8 mouse cellular contexts compared by ENCODE assay signal in the genomic region with DNA sequence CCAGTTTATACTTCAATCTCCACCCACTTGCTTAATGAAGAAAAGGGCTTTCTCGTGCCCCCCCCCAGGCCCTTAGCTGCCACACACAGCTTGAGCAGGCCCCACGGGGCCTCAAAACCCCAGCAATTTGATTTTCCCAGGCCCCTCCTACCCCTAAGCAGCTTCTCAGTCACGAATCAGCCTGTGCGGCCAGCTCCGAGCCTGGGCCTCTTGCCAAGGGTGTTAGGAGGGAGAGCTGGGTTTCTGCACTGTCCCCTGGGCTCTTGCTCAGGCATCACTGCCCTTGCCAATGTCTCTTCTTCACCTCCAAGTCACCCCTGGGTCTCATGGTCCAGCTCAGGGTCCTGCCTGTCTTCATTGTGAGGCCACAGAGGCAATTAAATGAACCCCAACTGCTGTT. TPM values are rescaled to one million over a fixed set of nuclear protein-coding genes. Genes with fewer than 3 reads are reported as not detected.
DNase-seq lines count a peak whose midpoint lies in the region; ATAC-seq and TF ChIP-seq lines count a peak whose summit lies in the region.

No protein-coding gene starts in this region.

- no peaks in the 10 kb centered on the region for H3K9me3 ChIP-seq in limb, embryonic 13.5 days
- no peaks in the 10 kb centered on the region for H3K9me3 ChIP-seq in limb, embryonic 10.5 days (replicated peaks)
- H3K9me3 ChIP-seq in kidney, postnatal 0 days (replicated peaks; ENCODE audit: low read length), result no peaks in the 10 kb centered on the region

- no peaks in the 10 kb centered on the region for H3K36me3 ChIP-seq in limb, embryonic 13.5 days
- no peaks in the 10 kb centered on the region for H3K36me3 ChIP-seq in limb, embryonic 10.5 days
- H3K36me3 ChIP-seq in kidney, postnatal 0 days (ENCODE audit: insufficient read depth, low read length), result no peaks in the 10 kb centered on the region

- H3K9ac ChIP-seq in limb, embryonic 13.5 days, result no peak overlapping the region
- no peak overlapping the region for H3K9ac ChIP-seq in kidney, postnatal 0 days (ENCODE audit: low read depth, low read length)

- H3K4me1 ChIP-seq in limb, embryonic 13.5 days, result peaks cover 21% of the 10 kb centered on the region
- H3K4me1 ChIP-seq in limb, embryonic 10.5 days, result peaks cover 16% of the 10 kb centered on the region
- H3K4me1 ChIP-seq in kidney, postnatal 0 days (replicated peaks; ENCODE audit: insufficient read depth, low read length), result no peaks in the 10 kb centered on the region

- DNase-seq in limb, embryonic 10.5 days (ENCODE audit: low spot score), result no peak
- peak; percentile 55 for DNase-seq in brain, adult 2 months (ENCODE audit: low read depth, low spot score)
- DNase-seq in gastrocnemius, postnatal 14 days, result peak; percentile 91
- peak; percentile 49 for DNase-seq in kidney, postnatal 0 days (ENCODE audit: low spot score)
- DNase-seq in ovary, postnatal 36 days (ENCODE audit: low spot score), result peak; percentile 71
- no peak for DNase-seq in natural killer cell, adult 2 months (ENCODE audit: low spot score in 2 of 2)
- DNase-seq in yolk sac, embryonic 10.5 days (ENCODE audit: low spot score), result no peak

- no peak overlapping the region for H3K4me2 ChIP-seq in limb, embryonic 13.5 days (replicated peaks)
- no peak overlapping the region for H3K4me2 ChIP-seq in kidney, postnatal 0 days (ENCODE audit: low read length)

- ATAC-seq in limb, embryonic 13.5 days (ENCODE audit: low FRiP score, low read depth), result 0 out of 2 replicates have a peak, but pooled peaks have one; percentile 29
- no peak for ATAC-seq in kidney, postnatal 0 days (replicated peaks; ENCODE audit: low FRiP score, low read depth)

- TF ChIP-seq CTCF in kidney, postnatal 0 days (IDR thresholded peaks at IDR 0.05; ENCODE audit: low read depth), result no peak

- WGBS in limb, embryonic 13.5 days, result 9% methylated on average over 5 of the region's 5 CpGs
- 57% methylated on average over 5 of the region's 5 CpGs for WGBS in limb, embryonic 10.5 days
- WGBS in kidney, postnatal 0 days, result 36% methylated on average over 5 of the region's 5 CpGs

- intact Hi-C loops in gastrocnemius, postnatal 14 days (cut with DNase I; ENCODE audit: low total_unique reads), result no loop called here

- no peak overlapping the region for H3K4me3 ChIP-seq in limb, embryonic 13.5 days
- H3K4me3 ChIP-seq in limb, embryonic 10.5 days, result no peak overlapping the region
- H3K4me3 ChIP-seq in kidney, postnatal 0 days (replicated peaks; ENCODE audit: low read depth, low read length), result no peak overlapping the region

- H3K27me3 ChIP-seq in limb, embryonic 13.5 days, result no peaks in the 10 kb centered on the region
- no peaks in the 10 kb centered on the region for H3K27me3 ChIP-seq in limb, embryonic 10.5 days (ENCODE audit: low read depth, poor library complexity, severe bottlenecking)
- no peaks in the 10 kb centered on the region for H3K27me3 ChIP-seq in kidney, postnatal 0 days (ENCODE audit: insufficient read depth, low read length)

- H3K27ac ChIP-seq in limb, embryonic 13.5 days, result no peak overlapping the region
- no peak overlapping the region for H3K27ac ChIP-seq in limb, embryonic 10.5 days
- no peak overlapping the region for H3K27ac ChIP-seq in kidney, postnatal 0 days

RNA-seq across cellular contexts. Expression of a gene that starts 33.1 kb away (rescaled TPM):
- polyA plus RNA-seq in limb, embryonic 13.5 days (2015; fragmentation: Nextera tagmentation; extraction: Ambion mirVana), result 2.3 and 2.5 TPM in 2 replicates
- polyA plus RNA-seq in limb, embryonic 10.5 days (2016; fragmentation: Nextera tagmentation; extraction: Ambion mirVana), result 0.48 and 0.63 TPM in 2 replicates
- total RNA-seq in gastrocnemius, postnatal 14 days (2021), result 10 to 100 TPM; 24.1 to 24.9 TPM
- 5.3 and 5.4 TPM in 2 replicates for polyA plus RNA-seq in kidney, postnatal 0 days (2015; fragmentation: Nextera tagmentation; extraction: Ambion mirVana)

Comparison
In these comparisons a context has a peak if more than half of its experiments do, and no peak if none do; other contexts are left out.
1. DNase-seq: peak in brain, adult 2 months (single experiment), gastrocnemius, postnatal 14 days (single experiment), kidney, postnatal 0 days (single experiment) and ovary, postnatal 36 days (single experiment); none in limb, embryonic 10.5 days (single experiment), natural killer cell, adult 2 months (0 of 2) and yolk sac, embryonic 10.5 days (single experiment).